ENCODE assay signal across 13 mouse cellular contexts in the genomic region with DNA sequence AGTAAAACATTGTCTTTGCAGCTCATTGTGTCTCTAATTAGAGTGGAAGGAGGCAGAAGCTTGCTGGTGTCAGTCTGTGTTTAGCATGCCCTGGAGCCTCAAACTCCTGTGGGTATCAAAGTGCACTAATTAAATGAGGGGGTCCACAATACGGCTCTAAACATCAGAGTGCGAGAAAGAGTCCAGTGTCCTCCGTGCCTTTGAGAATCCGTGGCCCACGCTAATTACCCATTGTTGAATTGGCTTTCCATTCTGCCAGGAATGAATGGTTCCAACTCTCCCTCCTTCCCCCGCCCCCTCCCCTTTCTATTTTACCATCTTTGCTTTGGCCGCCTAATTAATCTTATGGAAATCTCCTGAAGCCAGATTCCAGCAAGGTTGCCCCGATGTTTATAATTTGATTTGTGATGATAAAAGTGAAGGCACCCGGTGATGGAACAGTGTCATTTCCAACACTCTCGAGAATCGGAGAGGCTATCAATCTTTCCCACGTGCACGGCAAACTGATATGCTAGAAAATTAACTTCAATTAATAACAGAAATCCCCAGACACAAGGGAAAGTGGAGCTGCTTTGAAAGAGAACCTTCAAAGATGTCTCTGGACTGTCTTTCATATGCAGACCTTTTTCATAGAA.
DNase-seq lines count a peak whose midpoint lies in the region; ATAC-seq and TF ChIP-seq lines count a peak whose summit lies in the region.
"Had no signal": no experiment of that assay in that cellular context is flagged by ENCODE, and none has a peak within 500 bp of the region (broad histone marks: within the 10 kb centered on the region; RNA-seq: fewer than 3 reads in every experiment).

No protein-coding gene starts in this region.

- no peaks in the 10 kb centered on the region for H3K9me3 ChIP-seq in stomach, embryonic 14.5 days (ENCODE audit: control insufficient read depth, low read depth, low read length)
- no peaks in the 10 kb centered on the region for H3K9me3 ChIP-seq in stomach, postnatal 0 days (ENCODE audit: control insufficient read depth, low read length)
- H3K9me3 ChIP-seq in hindbrain, embryonic 11.5 days (ENCODE audit: control insufficient read depth, low read length) = no peaks in the 10 kb centered on the region
- H3K9me3 ChIP-seq in midbrain, embryonic 14.5 days (ENCODE audit: control insufficient read depth, low read length) = no peaks in the 10 kb centered on the region
- no peaks in the 10 kb centered on the region for H3K9me3 ChIP-seq in heart, embryonic 11.5 days (replicated peaks; ENCODE audit: control insufficient read depth, low read length)
- H3K9me3 ChIP-seq: limb, embryonic 10.5 days; liver, embryonic 15.5 days had no signal

- H3K9ac ChIP-seq in stomach, embryonic 14.5 days (replicated peaks; ENCODE audit: low read depth, low read length) = no peak overlapping the region
- no peak overlapping the region for H3K9ac ChIP-seq in stomach, postnatal 0 days (ENCODE audit: low read length)
- H3K9ac ChIP-seq in hindbrain, embryonic 11.5 days (ENCODE audit: low read depth, low read length) = no peak overlapping the region
- H3K9ac ChIP-seq in midbrain, embryonic 14.5 days (replicated peaks; ENCODE audit: low read length) = no peak overlapping the region
- no peak overlapping the region for H3K9ac ChIP-seq in heart, embryonic 11.5 days (ENCODE audit: low read depth, low read length)
- H3K9ac ChIP-seq: liver, embryonic 15.5 days had no signal

- ATAC-seq in stomach, embryonic 14.5 days (ENCODE audit: insufficient number of reproducible peaks, insufficient read depth, low FRiP score, low read depth) = no peak
- ATAC-seq in stomach, postnatal 0 days (ENCODE audit: low FRiP score, low TSS enrichment) = no peak
- ATAC-seq in hindbrain, embryonic 11.5 days (ENCODE audit: low FRiP score) = peak; percentile 96
- ATAC-seq in midbrain, embryonic 14.5 days (ENCODE audit: low FRiP score, low TSS enrichment) = peak; percentile 85
- no peak for ATAC-seq in heart, embryonic 11.5 days (replicated peaks; ENCODE audit: insufficient number of reproducible peaks, low FRiP score, low TSS enrichment)

- TF ChIP-seq CTCF in stomach, postnatal 0 days (IDR thresholded peaks at IDR 0.05; ENCODE audit: low read depth) = no peak

- H3K27me3 ChIP-seq in stomach, embryonic 14.5 days (ENCODE audit: control insufficient read depth, insufficient read depth, low read length) = no peaks in the 10 kb centered on the region
- H3K27me3 ChIP-seq in stomach, postnatal 0 days (ENCODE audit: control insufficient read depth, insufficient read depth, low read length) = no peaks in the 10 kb centered on the region
- no peaks in the 10 kb centered on the region for H3K27me3 ChIP-seq in hindbrain, embryonic 11.5 days (ENCODE audit: control insufficient read depth, insufficient read depth, low read length)
- H3K27me3 ChIP-seq in midbrain, embryonic 14.5 days (ENCODE audit: control insufficient read depth, insufficient read depth, low read length) = no peaks in the 10 kb centered on the region
- no peaks in the 10 kb centered on the region for H3K27me3 ChIP-seq in heart, embryonic 11.5 days (ENCODE audit: control insufficient read depth, insufficient read depth, low read length)
- H3K27me3 ChIP-seq: liver, embryonic 15.5 days had no signal

- no peak for TF ChIP-seq EP300 in stomach, postnatal 0 days (optimal IDR thresholded peaks at IDR 0.05)

- no peak overlapping the region for H3K27ac ChIP-seq in stomach, embryonic 14.5 days (ENCODE audit: low read length)
- H3K27ac ChIP-seq in stomach, postnatal 0 days (replicated peaks) = no peak overlapping the region
- no peak overlapping the region for H3K27ac ChIP-seq in hindbrain, embryonic 11.5 days (ENCODE audit: low read depth, low read length)
- H3K27ac ChIP-seq in midbrain, embryonic 14.5 days (replicated peaks; ENCODE audit: low read depth, low read length) = peak overlapping the region; percentile 58
- H3K27ac ChIP-seq in heart, embryonic 11.5 days (ENCODE audit: low read depth, low read length) = no peak overlapping the region
- H3K27ac ChIP-seq: limb, embryonic 10.5 days; liver, embryonic 15.5 days had no signal

- DNase-seq in stomach, postnatal 0 days (ENCODE audit: low spot score) = no peak
- DNase-seq in hindbrain, embryonic 11.5 days (ENCODE audit: low spot score) = peak; percentile 61
- peak; percentile 77 for DNase-seq in midbrain, embryonic 14.5 days
- DNase-seq in frontal cortex, postnatal 25 days (ENCODE audit: low spot score in 2 of 2) = no peak
- no peak for DNase-seq in heart, adult 9 months (ENCODE audit: low spot score in 2 of 2)
- no peak for DNase-seq in spleen, postnatal 4 days (ENCODE audit: low spot score in 2 of 2)
- DNase-seq: cerebellum, adult 11-12 months; kidney, postnatal 4 days; thymus, adult 2 months had no signal

- H3K4me3 ChIP-seq in stomach, embryonic 14.5 days (ENCODE audit: low read depth, low read length) = no peak overlapping the region
- H3K4me3 ChIP-seq in stomach, postnatal 0 days (ENCODE audit: low read depth, low read length) = no peak overlapping the region
- no peak overlapping the region for H3K4me3 ChIP-seq in hindbrain, embryonic 11.5 days (ENCODE audit: low read depth, low read length)
- H3K4me3 ChIP-seq in midbrain, embryonic 14.5 days (replicated peaks; ENCODE audit: low read depth, low read length) = no peak overlapping the region
- no peak overlapping the region for H3K4me3 ChIP-seq in heart, embryonic 11.5 days (ENCODE audit: low read depth, low read length)
- H3K4me3 ChIP-seq: limb, embryonic 10.5 days; liver, embryonic 15.5 days had no signal

- peak overlapping the region; percentile 10; the same call in 1 of the 2 replicates for H3K4me2 ChIP-seq in stomach, embryonic 14.5 days (replicated peaks; ENCODE audit: low read depth, low read length)
- H3K4me2 ChIP-seq in stomach, postnatal 0 days (replicated peaks; ENCODE audit: low read depth) = no peak overlapping the region
- H3K4me2 ChIP-seq in hindbrain, embryonic 11.5 days (replicated peaks; ENCODE audit: low read depth, low read length) = 0 out of 2 replicates have a peak overlapping the region, but pooled peaks have one; percentile 14
- peak overlapping the region; percentile 32 for H3K4me2 ChIP-seq in midbrain, embryonic 14.5 days (ENCODE audit: low read length)
- no peak overlapping the region for H3K4me2 ChIP-seq in heart, embryonic 11.5 days
- H3K4me2 ChIP-seq: liver, embryonic 15.5 days had no signal

- no peaks in the 10 kb centered on the region for H3K36me3 ChIP-seq in stomach, embryonic 14.5 days (ENCODE audit: control insufficient read depth, insufficient read depth, low read length)
- H3K36me3 ChIP-seq in stomach, postnatal 0 days (ENCODE audit: control insufficient read depth, insufficient read depth, low read length) = no peaks in the 10 kb centered on the region
- no peaks in the 10 kb centered on the region for H3K36me3 ChIP-seq in hindbrain, embryonic 11.5 days (ENCODE audit: control insufficient read depth, insufficient read depth, low read length)
- no peaks in the 10 kb centered on the region for H3K36me3 ChIP-seq in midbrain, embryonic 14.5 days (ENCODE audit: control insufficient read depth, insufficient read depth, low read length)
- no peaks in the 10 kb centered on the region for H3K36me3 ChIP-seq in heart, embryonic 11.5 days (ENCODE audit: control insufficient read depth, insufficient read depth, low read length)
- H3K36me3 ChIP-seq: limb, embryonic 10.5 days; liver, embryonic 15.5 days had no signal

- 28% methylated on average over 13 of the region's 13 CpGs for WGBS in stomach, embryonic 14.5 days
- WGBS in stomach, postnatal 0 days = 35% methylated on average over 13 of the region's 13 CpGs
- WGBS in hindbrain, embryonic 11.5 days = 18% methylated on average over 13 of the region's 13 CpGs
- 6% methylated on average over 13 of the region's 13 CpGs for WGBS in midbrain, embryonic 14.5 days
- WGBS in heart, embryonic 11.5 days (ENCODE audit: insufficient replicate concordance) = 59% methylated on average over 13 of the region's 13 CpGs

- H3K4me1 ChIP-seq in stomach, embryonic 14.5 days (ENCODE audit: control insufficient read depth, insufficient read depth, low read length) = no peaks in the 10 kb centered on the region
- H3K4me1 ChIP-seq in stomach, postnatal 0 days (replicated peaks; ENCODE audit: control insufficient read depth, insufficient read depth) = no peaks in the 10 kb centered on the region
- H3K4me1 ChIP-seq in hindbrain, embryonic 11.5 days (replicated peaks; ENCODE audit: control insufficient read depth, insufficient read depth, low read length) = no peaks in the 10 kb centered on the region
- H3K4me1 ChIP-seq in midbrain, embryonic 14.5 days (ENCODE audit: control insufficient read depth, insufficient read depth, low read length) = peaks cover 4% of the 10 kb centered on the region; the same call in 1 of the 2 replicates
- no peaks in the 10 kb centered on the region for H3K4me1 ChIP-seq in heart, embryonic 11.5 days (ENCODE audit: control insufficient read depth, insufficient read depth, low read length)
- H3K4me1 ChIP-seq: limb, embryonic 10.5 days; liver, embryonic 15.5 days had no signal

Comparison
In these comparisons a context has a peak if more than half of its experiments do, and no peak if none do; other contexts are left out.
1. H3K4me2 ChIP-seq: peak in stomach, embryonic 14.5 days (single experiment), hindbrain, embryonic 11.5 days (single experiment) and midbrain, embryonic 14.5 days (single experiment); none in stomach, postnatal 0 days (single experiment) and heart, embryonic 11.5 days (single experiment).
2. ATAC-seq: peak in hindbrain, embryonic 11.5 days (single experiment) and midbrain, embryonic 14.5 days (single experiment); none in stomach, embryonic 14.5 days (single experiment), stomach, postnatal 0 days (single experiment) and heart, embryonic 11.5 days (single experiment).
3. DNase-seq: peak in hindbrain, embryonic 11.5 days (single experiment) and midbrain, embryonic 14.5 days (single experiment); none in stomach, postnatal 0 days (single experiment), frontal cortex, postnatal 25 days (0 of 2), heart, adult 9 months (0 of 2) and spleen, postnatal 4 days (0 of 2).